Mouse (Mus musculus) midbrain, embryonic 16.5 days (tissue): Measurements from ENCODE around the gene Gm10428. TPM values are rescaled to one million over a fixed set of nuclear protein-coding genes. Genes with fewer than 3 reads are reported as not detected.

Experiments
- ATAC-seq: fragments of 200-750 bp; cut with Nextera tagmentation; 2 replicates; pipeline ENCODE4 v1.8.0; 2017; ENCODE audit warnings: moderate TSS enrichment
- H3K27ac ChIP-seq: fragments of 300-500 bp; sonication (generic); 2 replicates; pipeline ENCODE4 v1.5.1; 2014; ENCODE audit warnings: mild to moderate bottlenecking, low read length, mixed read lengths
- H3K27me3 ChIP-seq: fragments of 300-500 bp; sonication (generic); 2 replicates; pipeline ENCODE4 v1.6.1; 2014; ENCODE audit warnings: low read depth, low read length, mixed read lengths; ENCODE audit not compliant: control insufficient read depth, insufficient read depth
- H3K36me3 ChIP-seq: fragments of 300-500 bp; sonication (generic); 2 replicates; pipeline ENCODE4 v1.6.1; 2014; ENCODE audit warnings: mild to moderate bottlenecking, low read length, moderate library complexity, mixed read lengths; ENCODE audit not compliant: control insufficient read depth, insufficient read depth
- H3K4me1 ChIP-seq: fragments of 300-500 bp; sonication (generic); 2 replicates; pipeline ENCODE4 v1.6.1; 2014; ENCODE audit warnings: mild to moderate bottlenecking, low read length, mixed read lengths; ENCODE audit not compliant: control insufficient read depth, insufficient read depth
- H3K4me2 ChIP-seq: fragments of 300-500 bp; sonication (generic); 2 replicates; pipeline ENCODE4 v1.6.1; 2014; ENCODE audit warnings: mild to moderate bottlenecking, low read length, mixed read lengths
- H3K4me3 ChIP-seq: fragments of 300-500 bp; sonication (generic); 2 replicates; pipeline ENCODE4 v1.5.1; 2014; ENCODE audit warnings: low read depth, mild to moderate bottlenecking, low read length, moderate library complexity, mixed read lengths
- H3K9ac ChIP-seq: fragments of 300-500 bp; sonication (generic); 2 replicates; pipeline ENCODE4 v1.6.1; 2014; ENCODE audit warnings: low read depth, low read length, mixed read lengths
- H3K9me3 ChIP-seq: fragments of 300-500 bp; sonication (generic); replicated peaks from 2 replicates; pipeline ENCODE4 v1.6.1; 2014; ENCODE audit warnings: mild to moderate bottlenecking, low read length, mixed read lengths; ENCODE audit not compliant: control insufficient read depth, poor library complexity, severe bottlenecking
- WGBS: fragments of 180-500 bp; shearing (Covaris S2); extraction: QIAGEN DNeasy Blood & Tissue Kit; methylation state at CpG from one replicate; pipeline ENCODE4 v1.1.7; 2014; 5-methylcytosine and 5-hydroxymethylcytosine counted together
- polyA plus RNA-seq: library from polyadenylated mRNA; unstranded; fragments of >200 nt; fragmentation: Nextera tagmentation; extraction: Ambion mirVana; gene quantifications from 2 replicates; pipeline ENCODE4 v1.2.1, GENCODE M21; 2015

Gm10428 gene
- polyA plus RNA-seq, 1 experiment from 2014 or later = not detected

GRCm38 (mm10) chr11:62757906-62758305, 5.0 kb downstream of the Gm10428 start:
- no peaks in the 10 kb centered on the region for H3K9me3 ChIP-seq

GRCm38 (mm10) chr11:62758491-62758890, 5.6 kb downstream of the Gm10428 start:
- Histone ChIP-seq H3K4me3 (no peak overlapping the region), H3K27me3 (no peaks in the 10 kb centered on the region), H3K36me3 (no peaks in the 10 kb centered on the region), H3K9me3 (no peaks in the 10 kb centered on the region), H3K9ac (no peak overlapping the region), H3K27ac (no peak overlapping the region), H3K4me2 (no peak overlapping the region), H3K4me1 (no peaks in the 10 kb centered on the region)
- no peak for ATAC-seq
- 70% methylated on average over 11 of the region's 11 CpGs for WGBS

More at GRCm38 (mm10) chr11:62757906-62758305, 5.0 kb downstream of the Gm10428 start:
- H3K4me3 ChIP-seq = no peak overlapping the region
- WGBS = 82% methylated on average over 6 of the region's 6 CpGs
- no peaks in the 10 kb centered on the region for H3K27me3 ChIP-seq
- H3K4me2 ChIP-seq = no peak overlapping the region
- no peak overlapping the region for H3K9ac ChIP-seq
- no peak overlapping the region for H3K27ac ChIP-seq
- H3K4me1 ChIP-seq = no peaks in the 10 kb centered on the region
- H3K36me3 ChIP-seq = no peaks in the 10 kb centered on the region
- ATAC-seq = no peak

- no peaks in the 10 kb centered on the region for H3K9me3 ChIP-seq
- ATAC-seq = no peak
- H3K36me3 ChIP-seq = no peaks in the 10 kb centered on the region
- no peak overlapping the region for H3K4me3 ChIP-seq
- H3K27me3 ChIP-seq = no peaks in the 10 kb centered on the region
- no peak overlapping the region for H3K27ac ChIP-seq
- H3K4me1 ChIP-seq = no peaks in the 10 kb centered on the region
- no peak overlapping the region for H3K9ac ChIP-seq
- WGBS = 76% methylated on average over 9 of the region's 9 CpGs
- H3K4me2 ChIP-seq = no peak overlapping the region
Measured at GRCm38 (mm10) chr11:62760755-62761457, 8.0 kb downstream of the Gm10428 start.

- no peaks in the 10 kb centered on the region for H3K4me1 ChIP-seq
- 95% methylated on average over 7 of the region's 7 CpGs for whole genome bisulfite sequencing
- H3K9me3 ChIP-seq = peaks cover 50% of the 10 kb centered on the region
- no peak overlapping the region for H3K4me2 ChIP-seq
- H3K9ac ChIP-seq = no peak overlapping the region
- H3K27ac ChIP-seq = no peak overlapping the region
- H3K27me3 ChIP-seq = no peaks in the 10 kb centered on the region
- peaks cover 46% of the 10 kb centered on the region for H3K36me3 ChIP-seq
- ATAC-seq = no peak
- H3K4me3 ChIP-seq = no peak overlapping the region
Measured at GRCm38 (mm10) chr11:62776510-62776909, 23.6 kb downstream of the Gm10428 start.

- H3K4me2 ChIP-seq = peak within 1 kb of the TSS; percentile 74
- peak; percentile 97 for ATAC-seq
- H3K9ac ChIP-seq = peak within 1 kb of the TSS; percentile 65
- peaks cover 10% of the 10 kb centered on the region for H3K36me3 ChIP-seq
- WGBS = 5% methylated on average over 34 of the region's 34 CpGs
- peaks cover 9% of the 10 kb centered on the region for H3K4me1 ChIP-seq
- 0 out of 2 replicates have a peak, but pooled peaks cover 2% of the 10 kb centered on the region for H3K9me3 ChIP-seq
- H3K27ac ChIP-seq = peak within 1 kb of the TSS; percentile 80
- no peaks in the 10 kb centered on the region for H3K27me3 ChIP-seq
- peak within 1 kb of the TSS; percentile 55 for H3K4me3 ChIP-seq
Measured at GRCm38 (mm10) chr11:62788935-62789616, 36.2 kb downstream of the Gm10428 start, which contains the start of gene Zfp286. Gene Zfp286 (minus strand): TSS chr11:62789462.

GRCm38 (mm10) chr11:62789617-62789936, 36.7 kb downstream of the Gm10428 start:
- ATAC-seq = no peak; the same call in 1 of the 2 replicates
- peaks cover 5% of the 10 kb centered on the region for H3K36me3 ChIP-seq
- H3K4me1 ChIP-seq = peaks cover 9% of the 10 kb centered on the region
- peak overlapping the region; percentile 55 for H3K4me3 ChIP-seq
- 0 out of 2 replicates have a peak, but pooled peaks cover 2% of the 10 kb centered on the region for H3K9me3 ChIP-seq
- WGBS = 57% methylated on average over 3 of the region's 3 CpGs
- H3K27ac ChIP-seq = peak overlapping the region; percentile 80
- peak overlapping the region; percentile 74 for H3K4me2 ChIP-seq
- peak overlapping the region; percentile 65 for H3K9ac ChIP-seq
- no peaks in the 10 kb centered on the region for H3K27me3 ChIP-seq

Other genes starting within 250 kb of the Gm10428 start
- 51.2 and 54.4 TPM in 2 replicates for gene Cenpv, start 213.8 kb upstream of the Gm10428 start, polyA plus RNA-seq
- gene Ubb, start 201.9 kb upstream of the Gm10428 start, polyA plus RNA-seq = 4,809 and 4,815 TPM in 2 replicates
- gene Trpv2, start 178.6 kb upstream of the Gm10428 start, polyA plus RNA-seq = 43.5 and 43.7 TPM in 2 replicates
- 10.0 and 10.2 TPM in 2 replicates for gene Lrrc75a, start 104.6 kb upstream of the Gm10428 start, polyA plus RNA-seq
- gene Mmgt2, start 104.4 kb upstream of the Gm10428 start, polyA plus RNA-seq = 20.4 and 20.6 TPM in 2 replicates
- 22.5 and 26.3 TPM in 2 replicates for gene Zfp287, start 21.2 kb upstream of the Gm10428 start, polyA plus RNA-seq
- 32.5 and 34.1 TPM in 2 replicates for gene Zfp286, start 36.4 kb downstream of the Gm10428 start, polyA plus RNA-seq
- 6.8 and 8.0 TPM in 2 replicates for gene Trim16, start 67.1 kb downstream of the Gm10428 start, polyA plus RNA-seq
- 0.31 and 0.50 TPM in 2 replicates for gene Fbxw10, start 94.0 kb downstream of the Gm10428 start, polyA plus RNA-seq
- 63.9 and 68.0 TPM in 2 replicates for gene Tvp23b, start 126.4 kb downstream of the Gm10428 start, polyA plus RNA-seq
- gene Cdrt4, start 198.1 kb downstream of the Gm10428 start, polyA plus RNA-seq = not detected in 2 replicates